Mouse (Mus musculus): Measurements from ENCODE around the gene Sytl1.
A peak's percentile ranks its signal among the peaks of the same experiment; 100 is the strongest.

Gene Sytl1

DNA sequence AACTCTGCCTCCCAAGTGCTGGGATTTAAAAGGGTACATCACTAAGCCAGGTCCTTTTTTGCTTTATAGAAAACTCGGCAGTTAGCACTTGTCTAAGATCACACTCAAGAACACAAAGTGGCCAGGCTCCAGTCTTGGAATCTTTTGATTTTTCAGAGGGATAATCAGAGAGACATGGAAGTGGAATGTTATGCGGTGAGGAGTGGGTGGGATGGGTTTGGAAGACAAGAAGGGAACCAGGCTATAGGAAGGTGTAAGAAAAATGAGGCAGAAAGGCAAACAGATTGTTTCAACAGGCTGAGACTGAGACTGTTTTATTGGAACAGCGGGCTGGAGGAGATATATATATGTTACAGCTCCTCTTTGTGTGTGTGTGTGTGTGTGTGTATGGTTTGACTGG lies 15.6 kb upstream of the Sytl1 start:
- no peak for DNase-seq (ENCODE audit: low read depth)

DNA sequence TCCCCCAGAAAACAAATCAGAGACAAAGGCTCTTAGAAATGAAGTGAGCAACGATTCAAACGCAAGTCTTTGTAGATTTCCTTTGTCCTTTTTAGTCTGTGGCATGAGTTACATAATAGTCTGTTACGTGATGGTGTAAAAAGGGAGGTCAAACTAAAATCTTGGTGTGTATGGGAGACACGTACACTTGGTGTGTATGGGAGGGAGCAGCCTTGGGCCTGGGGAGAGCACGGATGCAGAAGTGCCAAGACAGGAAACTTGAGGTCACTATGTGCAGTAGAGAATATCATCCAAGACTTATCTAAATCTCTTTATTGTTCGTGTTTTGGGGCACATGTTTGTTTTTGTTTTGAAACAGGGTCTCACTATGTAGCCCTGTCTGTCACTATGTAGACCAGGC lies 15.2 kb upstream of the Sytl1 start:
- no peak for DNase-seq (ENCODE audit: low read depth)

DNA sequence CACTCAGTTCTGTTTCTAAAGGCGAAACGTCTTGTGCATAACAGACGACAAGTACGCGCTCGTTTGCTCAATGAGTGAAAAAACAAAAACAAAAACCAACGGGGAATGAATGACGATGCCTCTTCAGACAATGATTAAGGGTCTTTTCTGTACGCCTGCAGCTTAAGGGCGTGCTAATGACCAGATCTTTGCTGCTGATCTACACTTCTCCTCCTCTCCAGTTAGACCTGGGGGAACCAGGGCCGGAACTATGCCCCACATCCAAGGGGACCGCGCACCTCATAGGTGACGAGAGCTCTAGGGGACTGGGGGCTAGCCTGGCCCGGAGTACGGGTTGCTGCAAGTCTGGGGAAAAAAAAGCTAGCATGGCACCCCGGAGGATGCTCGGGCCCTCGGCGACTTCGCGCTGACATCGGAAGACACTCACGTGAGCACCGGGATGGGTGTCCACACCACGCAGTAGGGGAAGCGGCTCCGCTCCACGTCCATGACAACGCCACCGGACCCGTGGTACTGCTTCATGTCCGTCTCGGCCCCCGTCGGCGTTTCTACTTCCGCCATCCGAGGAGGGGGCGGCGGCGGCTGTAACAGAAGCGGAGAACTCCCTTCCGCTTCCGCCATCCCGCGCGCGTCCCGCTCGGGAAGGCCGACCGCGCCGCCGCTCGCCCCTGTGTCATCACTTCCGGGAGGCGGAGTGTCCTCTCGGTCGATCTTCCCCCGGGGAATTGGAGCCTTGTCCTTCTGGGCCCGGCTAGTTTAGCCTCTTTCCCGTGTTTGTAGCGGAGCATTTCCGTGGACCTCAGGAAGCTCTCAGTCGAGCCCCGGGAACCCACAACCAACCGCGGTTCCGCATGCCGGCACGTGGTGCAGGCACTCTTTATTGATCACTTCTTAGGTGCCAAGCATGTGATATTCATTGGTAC lies 14.5 kb upstream of the Sytl1 start, which contains the start of gene Tmem222:
Tmem222 (minus strand) TSS at position 689 of the 923 bp plus-strand sequence.
- DNase-seq (ENCODE audit: low read depth): peak; percentile 97

DNA sequence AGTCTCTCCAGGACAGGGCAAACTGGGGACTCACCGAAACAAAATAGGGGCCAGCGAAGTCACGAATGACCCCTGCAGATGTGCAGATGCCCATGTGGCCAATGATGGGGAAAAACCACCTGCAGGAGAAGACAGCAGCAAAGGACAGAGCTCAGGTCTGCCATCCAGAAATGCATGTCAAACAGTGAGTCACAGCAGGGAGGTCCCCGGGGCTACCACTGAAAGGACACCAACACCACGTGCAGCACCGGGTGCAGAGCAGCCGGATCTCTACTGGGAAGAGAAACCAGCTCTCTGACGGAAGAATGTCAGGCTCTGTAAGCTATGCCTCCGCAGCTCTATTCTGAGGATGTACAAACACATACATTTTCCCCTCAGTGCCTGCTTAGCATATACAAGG lies 8.0 kb upstream of the Sytl1 start:
- DNase-seq (ENCODE audit: low read depth): no peak

DNA sequence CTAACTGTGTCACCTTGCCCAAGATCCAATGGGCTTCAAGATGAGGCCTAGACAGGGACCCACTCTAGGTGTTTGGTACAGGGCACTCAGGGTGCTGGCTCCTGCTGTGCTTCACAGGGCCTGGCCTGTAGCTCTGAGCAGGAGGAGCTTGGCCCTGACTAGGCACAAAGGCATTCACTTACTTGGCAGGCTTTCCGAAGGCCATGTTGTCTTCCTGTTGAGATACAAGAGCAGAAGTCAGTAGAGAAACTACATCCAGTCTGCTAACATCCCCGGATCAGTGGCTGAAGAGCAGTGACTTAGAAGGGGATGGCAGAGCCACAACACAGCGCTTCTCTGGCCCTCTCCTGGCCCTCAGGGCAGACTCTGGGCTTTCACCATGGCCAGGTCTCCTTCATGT lies 6.7 kb upstream of the Sytl1 start:
- peak; percentile 82 for DNase-seq (ENCODE audit: low read depth)

DNA sequence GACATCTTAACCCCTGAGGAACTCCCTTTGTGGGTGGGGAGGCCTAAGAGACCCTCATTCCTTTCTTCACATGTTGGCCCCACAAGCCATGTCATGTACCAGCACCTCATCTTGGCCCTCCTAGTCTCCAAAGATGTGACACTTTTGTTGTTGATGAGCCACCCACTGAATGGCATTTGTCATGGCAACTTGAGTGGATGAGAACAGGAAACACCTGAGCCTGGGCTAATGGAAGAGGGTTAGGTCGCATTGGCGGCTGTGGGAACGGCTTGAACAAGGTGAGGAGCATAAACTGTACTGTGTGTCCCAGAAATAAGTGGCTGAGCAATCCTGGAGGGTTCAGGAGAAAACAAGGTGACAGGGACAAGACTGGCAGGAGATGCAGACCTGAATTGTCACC lies 6.0 kb upstream of the Sytl1 start:
- DNase-seq (ENCODE audit: low read depth): no peak

DNA sequence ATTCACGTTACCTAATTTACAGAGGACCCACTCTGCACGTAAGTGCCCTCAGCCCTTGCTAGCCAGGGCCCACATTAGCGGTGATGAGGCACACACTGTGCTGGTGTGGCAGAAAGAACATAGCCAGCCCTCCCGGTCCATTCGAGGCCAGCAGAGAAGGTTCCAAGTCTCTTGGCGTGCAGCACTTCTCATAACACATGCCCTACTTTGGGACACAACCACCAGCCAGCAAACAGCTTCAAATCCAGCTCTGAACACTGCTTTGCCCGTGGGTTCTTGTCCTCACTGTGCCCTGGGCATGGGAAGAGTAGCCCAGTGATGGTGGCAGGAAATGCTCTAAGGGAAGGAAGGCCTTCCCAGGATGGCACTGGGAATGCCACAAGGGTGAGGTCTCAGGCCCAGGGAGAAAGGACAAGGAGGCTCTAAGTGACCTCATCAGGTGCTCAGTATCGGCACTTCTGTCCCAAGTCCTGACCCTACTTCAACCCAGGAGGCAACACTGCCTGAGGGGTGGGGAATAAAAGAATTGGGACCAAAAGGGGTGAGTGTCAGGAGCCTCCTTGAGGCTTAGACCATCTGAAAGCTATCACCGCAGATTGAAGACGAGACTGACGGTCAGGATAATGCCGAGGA lies 3.5 kb upstream of the Sytl1 start:
- no peak for DNase-seq (ENCODE audit: low read depth)

DNA sequence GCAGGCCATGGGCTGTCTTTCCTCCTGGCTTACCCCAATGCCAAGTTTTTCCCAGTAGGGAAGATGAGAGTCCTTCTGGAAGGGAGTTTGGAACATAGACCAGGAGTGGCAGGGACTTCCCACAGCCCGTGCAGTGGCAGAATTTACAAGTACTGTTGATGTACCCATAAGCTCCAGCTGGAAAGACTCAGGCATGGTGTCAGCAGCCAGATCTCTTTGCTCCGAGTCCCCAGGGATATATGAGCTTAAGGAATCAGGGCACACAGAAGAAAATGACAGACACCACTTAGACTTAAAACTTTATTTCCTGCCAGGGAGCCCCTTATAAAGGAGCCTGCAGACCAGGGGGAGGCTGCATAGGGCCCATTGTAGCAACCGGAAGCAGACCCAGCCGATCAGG lies 2.8 kb upstream of the Sytl1 start:
- DNase-seq (ENCODE audit: low read depth): no peak

DNA sequence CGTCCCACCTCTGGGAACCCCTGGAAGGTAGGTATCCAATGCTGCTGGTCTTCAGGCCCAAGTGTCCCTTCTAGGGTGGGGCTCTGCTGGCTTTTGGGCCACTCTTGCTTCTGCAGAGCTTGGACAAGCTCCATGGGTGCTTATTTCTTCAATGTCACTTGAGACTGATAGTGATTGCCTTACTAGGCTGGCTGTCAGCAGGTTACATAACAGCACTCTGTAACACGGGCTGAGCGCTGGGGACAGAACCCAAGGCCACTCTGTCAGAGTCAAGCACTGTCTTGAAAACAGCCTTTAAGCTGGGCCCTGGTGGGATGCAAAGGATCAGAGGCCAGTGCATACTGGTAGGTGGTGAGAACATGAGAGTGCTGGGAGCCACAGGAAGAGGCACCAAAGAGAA lies 2.4 kb upstream of the Sytl1 start:
- DNase-seq (ENCODE audit: low read depth): no peak

DNA sequence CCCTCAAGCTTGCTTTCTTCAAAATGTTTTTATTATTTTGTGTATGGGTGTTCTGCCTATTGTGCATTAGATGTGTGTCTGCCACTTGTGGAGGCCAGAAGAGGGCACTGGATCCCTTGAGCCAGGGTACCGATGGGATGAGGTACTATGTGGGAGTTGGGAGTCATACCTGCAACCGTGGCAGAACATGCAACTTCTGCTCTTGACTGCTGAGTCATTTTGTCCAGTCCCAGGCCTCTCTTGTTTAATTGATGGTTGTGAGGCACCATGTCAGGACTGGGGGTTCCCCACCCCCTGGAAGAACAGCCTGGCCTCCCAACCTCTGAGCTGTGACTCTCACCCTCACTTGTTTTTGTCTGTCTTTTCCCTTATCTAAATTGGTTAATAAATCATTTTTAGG lies 1.6 kb upstream of the Sytl1 start:
- DNase-seq (ENCODE audit: low read depth): no peak

DNA sequence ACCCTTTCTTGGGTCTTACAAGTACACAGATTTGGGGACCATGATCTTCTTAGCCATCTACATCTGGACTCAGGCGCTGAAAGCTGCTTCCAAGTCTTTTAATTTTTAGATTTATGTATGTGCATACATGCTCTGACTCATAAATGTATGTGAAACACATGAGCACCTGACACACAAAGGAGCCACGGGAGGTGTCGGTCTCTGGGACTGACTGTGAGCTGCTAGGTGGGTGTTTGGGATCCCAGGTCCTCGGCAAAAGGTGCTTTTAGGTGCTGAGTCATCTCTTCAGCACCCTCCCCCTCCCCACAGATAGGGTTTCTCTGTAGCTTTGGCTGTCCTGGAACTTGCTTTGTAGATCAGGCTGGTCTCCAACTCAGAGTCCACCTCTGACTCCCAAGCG lies 843 bp upstream of the Sytl1 start:
- no peak for DNase-seq (ENCODE audit: low read depth)

DNA sequence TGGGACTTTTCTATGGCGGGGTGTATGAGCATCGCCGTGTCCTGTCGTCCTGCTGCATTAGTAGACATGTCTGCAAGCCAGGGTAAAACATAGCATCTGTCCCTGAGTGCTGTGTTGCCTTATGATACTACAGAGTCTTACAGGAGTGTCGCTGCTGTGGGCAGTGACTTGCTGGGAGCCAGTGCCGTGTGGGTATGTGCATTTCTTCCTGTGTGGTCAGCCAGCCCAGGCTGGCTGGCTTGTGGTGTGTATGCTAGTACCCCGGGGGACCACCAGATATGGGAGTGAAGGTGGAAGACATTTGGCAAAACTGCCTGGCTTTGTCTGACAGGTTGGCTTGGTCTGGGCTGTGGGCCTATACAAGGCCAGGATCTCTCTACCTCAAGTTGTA lies 543 bp downstream of the Sytl1 start:
- DNase-seq (ENCODE audit: low read depth): no peak

DNA sequence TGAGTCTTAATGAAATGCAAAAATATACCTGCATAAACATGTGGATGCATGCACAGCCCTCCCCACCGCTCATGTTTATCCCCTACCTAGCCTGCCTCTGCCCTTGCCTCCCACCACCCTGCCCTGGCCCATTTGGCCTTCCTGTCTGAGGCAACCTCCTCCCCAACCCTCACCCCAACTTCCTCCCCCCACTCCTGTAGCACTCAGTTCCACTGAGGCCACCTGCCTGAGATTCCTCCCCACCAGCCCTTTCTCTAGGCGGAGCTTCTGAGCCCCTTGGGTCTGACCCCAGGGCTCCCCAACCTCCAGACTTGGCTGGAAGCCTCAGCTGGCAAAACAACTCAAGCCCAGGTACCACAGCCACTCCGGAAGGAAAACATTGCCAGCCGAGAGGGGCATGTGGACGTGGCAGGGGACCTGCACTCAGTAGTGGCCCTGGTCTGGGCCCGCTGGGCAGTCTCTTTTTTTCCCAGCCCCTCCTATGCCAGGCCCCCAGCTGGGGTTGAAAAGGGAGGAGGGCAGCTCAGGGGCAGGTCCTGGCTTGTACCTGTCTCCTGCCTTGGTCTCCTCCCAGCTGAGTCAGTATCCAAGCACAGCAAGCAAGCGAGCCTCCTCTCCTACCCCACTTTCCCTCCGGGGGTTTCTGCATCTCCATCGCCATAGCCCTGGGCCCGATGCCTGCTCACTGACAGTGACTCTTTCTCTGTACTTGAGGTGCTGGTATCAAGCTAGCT lies 1.1 kb downstream of the Sytl1 start:
- peak; percentile 16 for DNase-seq (ENCODE audit: low read depth)

DNA sequence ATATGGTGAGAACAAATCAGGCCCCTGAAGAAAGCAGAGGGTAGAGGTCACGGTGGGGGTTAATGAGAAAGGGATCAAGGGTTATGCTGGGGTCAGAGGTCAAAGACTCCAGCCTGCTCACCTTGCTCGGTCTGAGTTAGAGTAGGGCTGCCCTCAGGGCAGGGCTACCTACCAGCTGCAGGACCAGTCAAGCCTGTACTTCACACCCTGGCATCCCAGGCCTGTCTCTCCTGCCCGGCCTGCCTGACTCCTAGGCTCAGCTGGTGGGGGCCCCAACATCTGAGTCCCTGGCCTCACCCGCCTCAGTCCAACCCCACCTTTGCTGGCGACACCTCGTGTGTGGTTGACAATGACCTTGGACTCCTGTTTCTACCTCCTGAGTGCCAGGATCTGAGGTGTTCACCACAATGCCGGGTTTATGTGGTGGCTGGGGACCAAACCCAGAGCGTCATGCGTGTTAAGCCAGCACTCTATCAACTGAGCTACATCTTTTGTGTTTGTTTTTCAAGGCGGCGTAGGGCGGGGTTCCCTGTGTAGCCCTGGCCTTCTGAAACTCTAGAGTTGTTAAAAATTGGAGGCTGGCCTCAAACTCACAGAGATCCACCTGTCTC lies 5.0 kb downstream of the Sytl1 start:
- DNase-seq (ENCODE audit: low read depth): no peak

DNA sequence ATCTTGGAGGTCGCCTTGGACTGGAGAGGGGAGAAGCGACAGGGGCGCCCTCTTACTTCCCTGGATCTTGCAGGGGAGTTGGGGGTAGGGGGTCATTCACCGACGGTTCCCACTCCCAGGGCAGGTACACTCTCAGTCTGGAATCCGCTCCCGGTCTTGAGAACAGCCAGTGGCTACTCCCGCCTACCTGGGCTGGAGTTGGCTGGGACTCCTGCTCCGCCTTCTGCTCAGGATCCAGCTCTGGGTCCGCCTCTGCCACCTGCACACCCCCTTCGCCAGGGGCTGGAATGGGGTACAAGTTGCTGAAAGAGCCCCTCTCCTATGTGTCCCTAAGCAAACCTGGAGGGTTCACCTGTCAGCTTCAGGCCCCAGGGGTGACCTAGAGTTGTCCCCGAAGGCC lies 5.7 kb downstream of the Sytl1 start:
- no peak for DNase-seq (ENCODE audit: low read depth)

DNA sequence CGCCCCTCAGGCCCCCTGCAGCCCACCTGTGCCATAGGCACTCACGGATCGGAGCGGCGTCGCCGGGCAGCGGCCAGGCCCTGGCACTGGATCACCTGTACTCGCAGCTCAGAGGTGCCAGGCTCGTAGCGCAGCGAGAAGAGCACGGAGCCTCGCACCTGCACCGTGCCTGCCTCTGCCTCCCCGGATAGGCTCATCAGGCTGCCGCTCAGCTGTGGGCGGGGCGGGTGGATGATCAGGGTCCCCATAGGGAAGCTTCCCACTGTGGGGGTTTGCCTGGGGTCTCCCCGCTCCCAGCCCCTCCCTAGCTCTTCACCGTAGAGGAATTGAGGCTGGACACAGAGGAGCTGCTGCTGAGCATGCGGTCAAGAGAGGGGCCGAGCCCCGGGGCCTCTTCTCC lies 6.1 kb downstream of the Sytl1 start:
- DNase-seq (ENCODE audit: low read depth): no peak

DNA sequence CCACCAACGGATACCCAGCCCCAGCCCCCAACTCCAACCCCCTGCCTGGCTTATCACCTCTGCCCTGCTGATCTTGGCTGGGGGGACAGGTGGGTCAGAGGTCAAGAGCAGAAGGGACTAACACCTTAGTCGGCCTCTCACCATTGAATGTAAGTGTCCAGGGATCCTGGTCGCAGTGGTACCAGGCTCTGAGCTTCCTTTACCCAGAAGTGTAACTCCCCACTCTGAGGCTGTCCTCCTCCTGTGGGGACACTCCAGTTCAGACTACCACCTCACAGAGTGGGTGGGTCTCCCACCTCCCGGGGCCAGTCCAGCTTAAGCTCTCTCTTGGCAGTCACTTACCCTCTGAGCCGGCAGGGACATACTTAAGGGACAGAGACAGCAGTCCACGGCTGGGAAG lies 7.5 kb downstream of the Sytl1 start:
- DNase-seq (ENCODE audit: low read depth): no peak

DNA sequence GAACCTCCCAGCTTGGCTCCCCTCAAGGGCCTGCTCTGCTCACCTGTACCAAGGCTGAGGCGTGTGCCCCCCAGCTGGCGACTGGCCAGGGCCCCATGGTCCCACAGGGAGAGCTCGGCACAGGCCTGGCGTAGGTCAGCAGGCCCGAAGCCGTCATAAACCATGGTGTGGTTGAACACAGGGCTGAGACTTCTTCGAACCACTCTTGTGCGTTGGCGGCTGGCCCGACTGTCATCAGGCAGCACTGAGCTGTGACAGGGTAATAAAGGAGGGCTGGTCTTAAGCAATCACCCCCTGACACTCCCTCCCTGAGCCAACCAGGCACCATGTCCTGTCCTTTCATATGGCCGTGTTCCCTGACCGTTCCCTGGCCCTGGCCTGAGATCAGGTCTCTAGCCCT lies 9.5 kb downstream of the Sytl1 start:
- DNase-seq (ENCODE audit: low read depth): no peak

DNA sequence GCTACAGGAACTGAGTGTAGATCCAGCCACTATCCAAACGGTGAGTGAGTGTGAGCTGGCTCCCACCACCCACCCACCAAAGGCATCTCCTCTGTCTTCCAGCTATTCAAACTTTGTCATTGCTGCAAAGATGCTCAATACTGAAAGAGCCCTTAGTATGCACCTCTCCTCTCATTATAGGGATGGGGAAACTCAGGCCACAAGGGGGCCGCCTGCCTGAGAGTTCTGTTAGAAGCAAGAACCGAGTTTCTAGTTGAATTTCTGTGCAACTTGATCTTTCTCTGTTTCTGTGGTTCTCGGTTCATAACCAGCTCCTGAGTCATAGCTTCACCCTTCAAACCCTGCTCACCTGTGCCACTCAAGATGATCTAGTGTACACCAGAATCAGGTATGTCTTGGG lies 10.8 kb downstream of the Sytl1 start:
- DNase-seq (ENCODE audit: low read depth): peak; percentile 43

DNA sequence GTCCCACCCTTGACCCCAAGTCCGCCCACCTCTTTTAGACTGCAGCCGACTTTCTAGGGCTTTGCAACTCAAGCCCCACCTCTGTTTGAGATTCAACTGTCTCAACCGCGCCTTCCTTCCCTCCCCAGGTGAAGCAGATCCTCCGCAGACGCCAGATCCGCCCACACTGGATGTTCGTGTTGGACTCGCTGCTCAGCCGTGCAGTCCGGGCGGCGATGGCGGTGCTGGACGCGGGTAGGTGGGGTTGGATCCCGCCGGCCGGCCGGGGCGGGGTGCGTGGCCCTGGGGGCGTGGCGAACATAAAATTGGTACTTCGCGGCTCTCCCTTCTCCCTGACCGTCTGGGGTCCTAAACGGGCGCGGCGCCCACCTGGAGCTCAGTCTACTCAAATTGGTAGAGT lies 11.7 kb downstream of the Sytl1 start:
- DNase-seq (ENCODE audit: low read depth): no peak

DNA sequence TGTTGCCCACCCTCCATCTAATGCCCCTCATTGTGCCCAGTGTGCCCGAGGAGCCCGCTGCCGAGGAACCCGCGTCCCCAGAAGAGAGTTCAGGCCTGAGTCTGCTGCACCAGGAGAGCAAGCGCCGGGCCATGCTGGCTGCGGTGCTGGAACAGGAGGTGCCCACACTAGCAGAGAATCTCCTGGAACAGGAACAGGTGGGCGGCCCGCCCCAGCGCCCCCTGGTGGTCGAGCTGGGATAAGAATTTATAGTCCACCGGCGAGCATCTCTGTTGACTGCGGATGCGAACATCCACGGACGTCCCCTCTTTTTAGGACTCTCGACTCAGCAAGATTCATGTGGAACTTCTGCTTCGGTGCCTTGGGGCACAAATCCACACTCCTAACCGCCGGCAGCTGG lies 12.3 kb downstream of the Sytl1 start:
- peak; percentile 69 for DNase-seq (ENCODE audit: low read depth)

DNA sequence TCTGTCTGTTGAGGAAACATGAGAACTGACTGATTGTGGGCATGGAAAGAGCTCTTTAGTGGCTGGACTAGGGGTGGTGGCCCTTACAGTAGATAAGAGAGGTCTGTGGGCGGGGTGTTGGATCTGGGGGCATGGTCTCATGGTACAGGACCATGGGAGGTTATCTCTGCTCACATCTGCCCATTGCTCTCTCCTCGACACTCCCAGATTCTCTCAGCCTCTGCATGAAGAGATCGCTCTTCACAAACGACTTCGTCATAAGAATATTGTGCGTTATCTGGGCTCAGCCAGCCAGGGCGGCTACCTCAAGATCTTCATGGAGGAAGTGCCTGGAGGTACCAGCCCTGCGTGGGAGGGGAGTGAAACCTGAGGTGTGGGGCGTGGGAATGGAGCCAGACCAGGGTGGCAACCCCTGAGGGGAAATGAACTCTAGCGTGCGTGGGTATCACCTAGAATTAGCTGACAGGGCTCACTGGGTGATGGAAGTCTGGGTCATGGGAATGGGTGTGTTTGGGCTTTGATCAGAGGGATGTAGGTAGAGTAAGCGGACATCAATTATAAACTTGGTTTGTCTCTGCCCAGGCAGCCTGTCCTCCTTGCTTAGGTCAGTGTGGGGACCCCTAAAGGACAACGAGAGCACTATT lies 15.0 kb downstream of the Sytl1 start:
- no peak for DNase-seq (ENCODE audit: low read depth)
